In the genomic region with DNA sequence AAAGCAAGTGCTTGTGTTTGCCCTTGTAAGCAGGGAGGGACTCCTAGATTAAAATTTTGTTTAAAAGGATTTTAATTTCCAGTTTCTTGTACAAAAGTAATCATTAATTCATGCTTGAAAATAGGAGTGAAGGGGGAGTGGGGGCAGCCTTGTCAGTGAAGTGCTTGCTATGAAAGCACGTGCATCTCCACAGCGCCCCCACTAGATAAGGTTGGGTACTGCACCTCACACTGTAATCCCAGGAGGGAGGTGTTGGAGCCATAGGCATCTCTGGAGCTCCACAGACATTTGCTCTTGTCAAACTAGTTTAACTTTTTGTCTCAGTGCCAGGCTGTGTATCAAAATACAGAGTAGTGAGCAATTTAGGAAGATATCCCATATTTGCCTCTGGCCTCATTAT, we compare ENCODE assay signal across 13 mouse cellular contexts.
DNase-seq lines count a peak whose midpoint lies in the region; ATAC-seq and TF ChIP-seq lines count a peak whose summit lies in the region.
"Had no signal": no experiment of that assay in that cellular context is flagged by ENCODE, and none has a peak within 500 bp of the region (broad histone marks: within the 10 kb centered on the region; RNA-seq: fewer than 3 reads in every experiment).

No protein-coding gene starts in this region.

- H3K4me1 ChIP-seq in hindbrain, embryonic 11.5 days (replicated peaks; ENCODE audit: control insufficient read depth, insufficient read depth, low read length), result no peaks in the 10 kb centered on the region
- no peaks in the 10 kb centered on the region for H3K4me1 ChIP-seq in hindbrain, embryonic 16.5 days (ENCODE audit: control insufficient read depth, insufficient read depth, low read depth, low read length)
- H3K4me1 ChIP-seq in testis, adult 2 months (ENCODE audit: control insufficient read depth, insufficient read depth, low read length), result no peaks in the 10 kb centered on the region
- H3K4me1 ChIP-seq: embryonic facial prominence, embryonic 15.5 days; forebrain, embryonic 13.5 days; heart, embryonic 15.5 days; liver, embryonic 15.5 days had no signal

- DNase-seq in hindbrain, embryonic 11.5 days (ENCODE audit: low spot score), result peak; percentile 17
- DNase-seq in lung, postnatal 10 days, result peak; percentile 2
- DNase-seq in lung, postnatal 36 days, result no peak
- DNase-seq in NIH3T3 (ENCODE audit: low read depth), result peak; percentile 18
- DNase-seq in right cerebral cortex, postnatal 36 days (ENCODE audit: low spot score in 2 of 2), result no peak
- DNase-seq: gastrocnemius, postnatal 14 days had no signal

- no peaks in the 10 kb centered on the region for H3K9me3 ChIP-seq in hindbrain, embryonic 11.5 days (ENCODE audit: control insufficient read depth, low read length)
- no peaks in the 10 kb centered on the region for H3K9me3 ChIP-seq in hindbrain, embryonic 16.5 days (ENCODE audit: control insufficient read depth, low read length)
- H3K9me3 ChIP-seq: embryonic facial prominence, embryonic 15.5 days; forebrain, embryonic 13.5 days; heart, embryonic 15.5 days; liver, embryonic 15.5 days had no signal

- WGBS in hindbrain, embryonic 11.5 days, result 49% methylated on average over 2 of the region's 2 CpGs
- WGBS in hindbrain, embryonic 16.5 days, result 32% methylated on average over 2 of the region's 2 CpGs

- no peak for ATAC-seq in hindbrain, embryonic 11.5 days (ENCODE audit: low FRiP score)
- ATAC-seq in hindbrain, embryonic 16.5 days, result no peak
- ATAC-seq: forebrain, embryonic 13.5 days had no signal

- H3K27me3 ChIP-seq in hindbrain, embryonic 11.5 days (ENCODE audit: control insufficient read depth, insufficient read depth, low read length), result no peaks in the 10 kb centered on the region
- H3K27me3 ChIP-seq in hindbrain, embryonic 16.5 days (replicated peaks; ENCODE audit: control insufficient read depth, insufficient read depth, low read length), result no peaks in the 10 kb centered on the region
- no peaks in the 10 kb centered on the region for H3K27me3 ChIP-seq in testis, adult 2 months (ENCODE audit: control insufficient read depth, insufficient read depth, low read length)
- H3K27me3 ChIP-seq: embryonic facial prominence, embryonic 15.5 days; forebrain, embryonic 13.5 days; heart, embryonic 15.5 days; liver, embryonic 15.5 days had no signal

- H3K4me2 ChIP-seq in hindbrain, embryonic 11.5 days (replicated peaks; ENCODE audit: low read depth, low read length), result no peak overlapping the region
- H3K4me2 ChIP-seq in hindbrain, embryonic 16.5 days (ENCODE audit: low read length), result no peak overlapping the region
- H3K4me2 ChIP-seq: embryonic facial prominence, embryonic 15.5 days; forebrain, embryonic 13.5 days; heart, embryonic 15.5 days; liver, embryonic 15.5 days had no signal

- TF ChIP-seq CTCF in testis, adult 2 months (IDR thresholded peaks at IDR 0.05; ENCODE audit: control insufficient read depth, insufficient read depth, insufficient replicate concordance, low read depth, low read length), result peak; percentile 88; the same call in 1 of the 2 replicates

- H3K9ac ChIP-seq in hindbrain, embryonic 11.5 days (ENCODE audit: low read depth, low read length), result no peak overlapping the region
- H3K9ac ChIP-seq in hindbrain, embryonic 16.5 days (ENCODE audit: low read depth, low read length), result no peak overlapping the region
- H3K9ac ChIP-seq: embryonic facial prominence, embryonic 15.5 days; forebrain, embryonic 13.5 days; heart, embryonic 15.5 days; liver, embryonic 15.5 days had no signal

- no peak for TF ChIP-seq POLR2A in testis, adult 2 months (IDR thresholded peaks at IDR 0.05; ENCODE audit: control insufficient read depth, low read depth, low read length)

- H3K27ac ChIP-seq in hindbrain, embryonic 11.5 days (ENCODE audit: low read depth, low read length), result no peak overlapping the region
- no peak overlapping the region for H3K27ac ChIP-seq in hindbrain, embryonic 16.5 days (ENCODE audit: low read depth, low read length)
- H3K27ac ChIP-seq in testis, adult 2 months (ENCODE audit: control insufficient read depth, insufficient read depth, low read depth, low read length), result no peak overlapping the region
- H3K27ac ChIP-seq: embryonic facial prominence, embryonic 15.5 days; forebrain, embryonic 13.5 days; heart, embryonic 15.5 days; liver, embryonic 15.5 days had no signal

- no peak overlapping the region for H3K4me3 ChIP-seq in hindbrain, embryonic 11.5 days (ENCODE audit: low read depth, low read length)
- no peak overlapping the region for H3K4me3 ChIP-seq in hindbrain, embryonic 16.5 days (ENCODE audit: low read length)
- H3K4me3 ChIP-seq in testis, adult 2 months (ENCODE audit: control insufficient read depth, low read depth, low read length), result no peak overlapping the region
- H3K4me3 ChIP-seq: embryonic facial prominence, embryonic 15.5 days; forebrain, embryonic 13.5 days; heart, embryonic 15.5 days; liver, embryonic 15.5 days; myocyte had no signal

- H3K36me3 ChIP-seq in hindbrain, embryonic 11.5 days (ENCODE audit: control insufficient read depth, insufficient read depth, low read length), result no peaks in the 10 kb centered on the region
- H3K36me3 ChIP-seq in hindbrain, embryonic 16.5 days (ENCODE audit: control insufficient read depth, insufficient read depth, low read length), result no peaks in the 10 kb centered on the region
- no peaks in the 10 kb centered on the region for H3K36me3 ChIP-seq in testis, adult 2 months (ENCODE audit: control insufficient read depth, insufficient read depth, low read length)
- H3K36me3 ChIP-seq: embryonic facial prominence, embryonic 15.5 days; heart, embryonic 15.5 days; liver, embryonic 15.5 days had no signal

Comparison
In these comparisons a context has a peak if more than half of its experiments do, and no peak if none do; other contexts are left out.
1. DNase-seq: peak in hindbrain, embryonic 11.5 days (single experiment), lung, postnatal 10 days (single experiment) and NIH3T3 (single experiment); none in lung, postnatal 36 days (single experiment) and right cerebral cortex, postnatal 36 days (0 of 2).